ENCODE assay signal across 8 mouse cellular contexts in the genomic region with DNA sequence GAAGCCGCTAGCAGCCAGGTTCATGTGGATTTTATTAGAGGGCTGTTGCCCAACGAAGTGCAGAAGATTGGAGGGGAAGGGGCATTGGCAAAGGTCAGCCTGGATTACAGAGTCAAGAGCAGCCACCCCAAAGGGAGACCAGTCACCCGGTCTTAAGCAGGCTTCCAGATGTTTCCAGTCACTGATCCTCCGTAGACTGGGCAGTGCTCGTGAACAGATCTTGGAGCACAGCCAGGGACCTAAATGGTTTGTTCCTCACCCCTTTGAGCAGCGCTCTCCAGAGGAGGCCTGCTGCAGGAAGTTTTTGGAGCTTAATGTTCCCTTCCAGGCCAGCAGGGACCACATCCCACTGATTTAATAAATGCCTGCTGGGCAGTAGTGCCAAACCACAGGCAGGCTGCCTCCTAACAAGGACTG. TPM values are rescaled to one million over a fixed set of nuclear protein-coding genes. Genes with fewer than 3 reads are reported as not detected.
A peak's percentile ranks its signal among the peaks of the same experiment; 100 is the strongest.
DNase-seq lines count a peak whose midpoint lies in the region; ATAC-seq and TF ChIP-seq lines count a peak whose summit lies in the region.

No protein-coding gene starts in this region.

- no peak overlapping the region for H3K4me3 ChIP-seq in lung, adult 2 months (replicated peaks; ENCODE audit: extremely low read depth, low read depth, low read length)
- H3K4me3 ChIP-seq in lung, embryonic 15.5 days, result no peak overlapping the region

- ATAC-seq in lung, embryonic 15.5 days (ENCODE audit: borderline replicate concordance, extremely low read depth, low FRiP score, low TSS enrichment), result peak; percentile 91

- DNase-seq in lung, adult 18-20 months, result peak; percentile 56 to 71
- DNase-seq in lung, adult 2 months, result no peak
- DNase-seq in fibroblast of lung, adult 2 months (ENCODE audit: low read depth), result peak; percentile 89
- DNase-seq in hindlimb bud, embryonic 11.5 days (ENCODE audit: extremely low spot score, low read depth, low spot score), result peak; percentile 56
- DNase-seq in cerebellum, adult 8-10 months, result no peak
- DNase-seq in retina, embryonic 14.5 days (ENCODE audit: low spot score), result no peak
- DNase-seq in thymus, postnatal 4 days, result no peak

- H3K4me2 ChIP-seq in lung, embryonic 15.5 days, result peak overlapping the region; percentile 11; the same call in 1 of the 2 replicates

- TF ChIP-seq CTCF in lung, adult 2 months (IDR thresholded peaks at IDR 0.05; ENCODE audit: insufficient read depth, low read length), result no peak

- H3K36me3 ChIP-seq in lung, embryonic 15.5 days, result no peaks in the 10 kb centered on the region

- H3K9me3 ChIP-seq in lung, embryonic 15.5 days, result no peaks in the 10 kb centered on the region; the same call in 1 of the 2 replicates

- H3K9ac ChIP-seq in lung, embryonic 15.5 days, result no peak overlapping the region

- no peak for TF ChIP-seq POLR2A in lung, adult 2 months (IDR thresholded peaks at IDR 0.05; ENCODE audit: borderline replicate concordance, extremely low read depth, low read depth, low read length)

- peak overlapping the region; percentile 63 for H3K27ac ChIP-seq in lung, embryonic 15.5 days

- 49% methylated on average over 6 of the region's 6 CpGs for WGBS in lung, adult 2 months
- 37% methylated on average over 6 of the region's 6 CpGs for WGBS in lung, embryonic 15.5 days

- no peaks in the 10 kb centered on the region for H3K4me1 ChIP-seq in lung, adult 2 months (ENCODE audit: control insufficient read depth, insufficient read depth, low read length)
- peaks cover 24% of the 10 kb centered on the region for H3K4me1 ChIP-seq in lung, embryonic 15.5 days

- H3K27me3 ChIP-seq in lung, embryonic 15.5 days, result no peaks in the 10 kb centered on the region

RNA-seq across cellular contexts. Expression of gene Nudt2, which starts 16.7 kb away (rescaled TPM):
- 7.2 and 11.7 TPM in 2 replicates for polyA plus RNA-seq in lung, adult 2 months (2012; rRNA removed)
- polyA plus RNA-seq in lung, embryonic 15.5 days (2015; fragmentation: Nextera tagmentation; extraction: Ambion mirVana), result 48.2 and 49.0 TPM in 2 replicates

RNA-seq across cellular contexts. Expression of gene Kif24, which starts 16.9 kb away (rescaled TPM):
- 0.95 and 1.2 TPM in 2 replicates for polyA plus RNA-seq in lung, adult 2 months (2012; rRNA removed)
- 8.2 and 8.3 TPM in 2 replicates for polyA plus RNA-seq in lung, embryonic 15.5 days (2015; fragmentation: Nextera tagmentation; extraction: Ambion mirVana)

RNA-seq across cellular contexts. Expression of gene AI464131, which starts 21.3 kb away (rescaled TPM):
- polyA plus RNA-seq in lung, adult 2 months (2012; rRNA removed), result 14.0 and 14.1 TPM in 2 replicates
- polyA plus RNA-seq in lung, embryonic 15.5 days (2015; fragmentation: Nextera tagmentation; extraction: Ambion mirVana), result 3.5 and 4.2 TPM in 2 replicates

RNA-seq across cellular contexts. Expression of gene 1110017D15Rik, which starts 35.5 kb away (rescaled TPM):
- 40.8 and 50.3 TPM in 2 replicates for polyA plus RNA-seq in lung, adult 2 months (2012; rRNA removed)
- polyA plus RNA-seq in lung, embryonic 15.5 days (2015; fragmentation: Nextera tagmentation; extraction: Ambion mirVana), result 6.4 and 7.3 TPM in 2 replicates

Comparison
In these comparisons a context has a peak if more than half of its experiments do, and no peak if none do; other contexts are left out.
1. DNase-seq: peak in lung, adult 18-20 months (2 of 2), fibroblast of lung, adult 2 months (single experiment) and hindlimb bud, embryonic 11.5 days (single experiment); none in lung, adult 2 months (single experiment), cerebellum, adult 8-10 months (single experiment), retina, embryonic 14.5 days (single experiment) and thymus, postnatal 4 days (single experiment).